Mouse (Mus musculus): ENCODE measurements around the gene Tigar. TPM values are rescaled to one million over a fixed set of nuclear protein-coding genes. Genes with fewer than 3 reads are reported as not detected.
A peak's percentile ranks its signal among the peaks of the same experiment; 100 is the strongest.

The Tigar gene
- total and polyA plus RNA-seq, 2 experiments: 2.4 to 4.2 TPM

DNA sequence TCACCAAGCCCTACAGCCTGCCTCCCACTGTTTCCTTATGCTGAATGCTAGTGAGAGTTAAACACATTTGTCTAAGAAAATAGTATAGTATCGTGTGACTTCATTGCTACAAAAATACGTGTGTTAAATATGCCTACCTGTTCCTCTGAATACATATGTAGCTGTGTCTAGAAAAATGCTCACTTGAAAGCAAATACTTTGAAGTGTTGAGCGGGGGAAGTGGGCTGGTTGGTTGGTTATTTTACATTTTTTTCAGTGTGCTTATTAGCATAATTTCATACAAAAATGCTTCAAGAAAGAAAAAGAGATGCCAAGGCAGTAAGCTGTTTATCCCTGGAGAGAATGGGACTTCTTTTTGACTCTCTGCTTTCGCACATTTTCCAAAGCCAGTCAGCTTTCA, 49.4 kb downstream of the Tigar start:
- no peaks in the 10 kb centered on the region for H3K36me3 ChIP-seq (ENCODE audit: control insufficient read depth, insufficient read depth, low read length)
- WGBS: 83% methylated on average over 4 of the region's 4 CpGs
- TF ChIP-seq POLR2A (IDR thresholded peaks at IDR 0.05; ENCODE audit: extremely low read depth, insufficient read depth, low read length) (no peak), CTCF (IDR thresholded peaks at IDR 0.05; ENCODE audit: low read depth, low read length) (no peak)
- DNase-seq (ENCODE audit: extremely low read depth, low read depth, low spot score): no peak
- H3K27me3 ChIP-seq (ENCODE audit: control insufficient read depth, insufficient read depth, low read length): peaks cover 3% of the 10 kb centered on the region; the same call in 1 of the 2 replicates
- no peak overlapping the region for H3K9ac ChIP-seq (ENCODE audit: low read depth, low read length)
- H3K79me2 ChIP-seq (ENCODE audit: control insufficient read depth, insufficient read depth, low read length): no peaks in the 10 kb centered on the region
- no peak overlapping the region for H3K27ac ChIP-seq (replicated peaks; ENCODE audit: insufficient read depth, low read depth, low read length)
- no peaks in the 10 kb centered on the region for H3K4me1 ChIP-seq (ENCODE audit: control insufficient read depth, insufficient read depth, low read length)
- H3K4me3 ChIP-seq (ENCODE audit: insufficient read depth, low read depth, low read length): no peak overlapping the region

GRCm38 (mm10) chr6:127056990-127057588, 52.3 kb downstream of the Tigar start:
- WGBS: 64% methylated on average over 12 of the region's 12 CpGs
- H3K36me3 ChIP-seq (ENCODE audit: control insufficient read depth, insufficient read depth, low read length): no peaks in the 10 kb centered on the region
- H3K9ac ChIP-seq (ENCODE audit: low read depth, low read length): no peak overlapping the region
- H3K79me2 ChIP-seq (ENCODE audit: control insufficient read depth, insufficient read depth, low read length): no peaks in the 10 kb centered on the region
- TF ChIP-seq POLR2A (IDR thresholded peaks at IDR 0.05; ENCODE audit: extremely low read depth, insufficient read depth, low read length): no peak
- TF ChIP-seq CTCF (IDR thresholded peaks at IDR 0.05; ENCODE audit: low read depth, low read length): no peak
- no peaks in the 10 kb centered on the region for H3K27me3 ChIP-seq (ENCODE audit: control insufficient read depth, insufficient read depth, low read length)
- H3K4me3 ChIP-seq (ENCODE audit: insufficient read depth, low read depth, low read length): no peak overlapping the region
- DNase-seq (ENCODE audit: extremely low read depth, low read depth, low spot score): no peak
- H3K27ac ChIP-seq (replicated peaks; ENCODE audit: insufficient read depth, low read depth, low read length): no peak overlapping the region
- no peaks in the 10 kb centered on the region for H3K4me1 ChIP-seq (ENCODE audit: control insufficient read depth, insufficient read depth, low read length)

DNA sequence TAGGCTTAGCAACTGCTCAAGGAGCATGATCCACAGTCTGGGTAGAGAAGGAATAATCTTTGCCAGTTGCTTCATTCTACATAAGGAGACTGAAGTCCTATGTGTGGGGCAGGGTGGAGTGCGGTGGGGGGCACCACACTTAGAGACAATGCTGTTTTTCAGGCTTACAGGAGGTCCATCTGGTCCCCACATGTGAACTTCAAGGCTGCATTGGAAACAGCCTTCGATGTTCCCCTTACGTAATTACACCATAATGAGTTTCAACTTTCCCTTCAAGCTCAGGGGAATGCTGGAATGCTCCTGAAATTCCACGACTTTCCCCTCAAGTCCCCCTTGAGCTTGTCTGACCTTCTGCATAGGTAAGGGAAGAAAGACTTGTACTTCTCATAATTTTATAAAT, 58.5 kb downstream of the Tigar start:
- WGBS: 80% methylated on average over 4 of the region's 4 CpGs
- no peak overlapping the region for H3K4me3 ChIP-seq (ENCODE audit: insufficient read depth, low read depth, low read length)
- H3K36me3 ChIP-seq (ENCODE audit: control insufficient read depth, insufficient read depth, low read length): no peaks in the 10 kb centered on the region
- TF ChIP-seq CTCF (IDR thresholded peaks at IDR 0.05; ENCODE audit: low read depth, low read length) (no peak), POLR2A (IDR thresholded peaks at IDR 0.05; ENCODE audit: extremely low read depth, insufficient read depth, low read length) (no peak)
- H3K9ac ChIP-seq (ENCODE audit: low read depth, low read length): no peak overlapping the region
- H3K27ac ChIP-seq (replicated peaks; ENCODE audit: insufficient read depth, low read depth, low read length): no peak overlapping the region
- H3K4me1 ChIP-seq (ENCODE audit: control insufficient read depth, insufficient read depth, low read length): no peaks in the 10 kb centered on the region
- no peaks in the 10 kb centered on the region for H3K27me3 ChIP-seq (ENCODE audit: control insufficient read depth, insufficient read depth, low read length)
- DNase-seq (ENCODE audit: extremely low read depth, low read depth, low spot score): no peak
- no peaks in the 10 kb centered on the region for H3K79me2 ChIP-seq (ENCODE audit: control insufficient read depth, insufficient read depth, low read length)

DNA sequence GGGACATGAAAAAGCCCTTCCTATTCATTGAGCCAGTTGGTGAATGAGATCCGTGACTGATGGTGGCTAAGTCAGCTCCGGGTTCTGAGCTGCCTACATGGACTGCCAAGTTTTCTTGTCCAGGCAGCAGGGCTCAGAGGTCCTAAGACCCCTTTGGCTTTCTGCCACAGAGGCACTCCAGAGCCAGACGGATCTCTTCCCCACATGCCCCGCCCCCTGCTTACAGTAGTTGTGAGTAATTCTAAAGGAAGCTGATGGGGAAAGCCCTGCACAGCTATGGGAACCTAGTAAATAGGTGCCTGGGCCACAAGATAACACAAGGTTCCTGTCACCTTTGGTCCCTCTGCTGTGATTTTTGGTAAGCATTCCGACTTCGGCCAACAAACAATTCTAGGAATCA, 64.4 kb downstream of the Tigar start:
- no peak for DNase-seq (ENCODE audit: extremely low read depth, low read depth, low spot score)
- H3K4me1 ChIP-seq (ENCODE audit: control insufficient read depth, insufficient read depth, low read length): peaks cover 6% of the 10 kb centered on the region

More for the DNA sequence above, 64.4 kb downstream of the Tigar start:
- Histone ChIP-seq H3K79me2 (ENCODE audit: control insufficient read depth, insufficient read depth, low read length) (no peaks in the 10 kb centered on the region), H3K27ac (replicated peaks; ENCODE audit: insufficient read depth, low read depth, low read length) (peak overlapping the region; percentile 44; the same call in 1 of the 2 replicates), H3K9ac (ENCODE audit: low read depth, low read length) (peak overlapping the region; percentile 30), H3K27me3 (ENCODE audit: control insufficient read depth, insufficient read depth, low read length) (no peaks in the 10 kb centered on the region), H3K36me3 (ENCODE audit: control insufficient read depth, insufficient read depth, low read length) (no peaks in the 10 kb centered on the region), H3K4me3 (ENCODE audit: insufficient read depth, low read depth, low read length) (no peak overlapping the region)
- 21% methylated on average over 6 of the region's 6 CpGs for WGBS
- TF ChIP-seq POLR2A (IDR thresholded peaks at IDR 0.05; ENCODE audit: extremely low read depth, insufficient read depth, low read length) (no peak), CTCF (IDR thresholded peaks at IDR 0.05; ENCODE audit: low read depth, low read length) (no peak)

Other genes starting within 250 kb of the Tigar start
- gene Dyrk4, start 187.7 kb downstream of the Tigar start, total RNA-seq (2014; rRNA removed): 0.07 TPM in 1 of 2 replicates, not detected in the other
- gene Dyrk4, start 187.7 kb downstream of the Tigar start, polyA plus RNA-seq (2012; rRNA removed): not detected in 2 replicates
- gene Rad51ap1, start 170.0 kb downstream of the Tigar start, total RNA-seq (2014; rRNA removed): 0.28 and 0.67 TPM in 2 replicates
- 0.12 and 0.20 TPM in 2 replicates for gene Rad51ap1, start 170.0 kb downstream of the Tigar start, polyA plus RNA-seq (2012; rRNA removed)
- gene D6Wsu163e, start 169.6 kb downstream of the Tigar start, total RNA-seq (2014; rRNA removed): 9.7 and 13.9 TPM in 2 replicates
- 2.6 and 2.7 TPM in 2 replicates for gene D6Wsu163e, start 169.6 kb downstream of the Tigar start, polyA plus RNA-seq (2012; rRNA removed)
- not detected in 2 replicates for gene Fgf6, start 94.0 kb downstream of the Tigar start, total RNA-seq (2014; rRNA removed)
- gene Fgf6, start 94.0 kb downstream of the Tigar start, polyA plus RNA-seq (2012; rRNA removed): not detected in 2 replicates
- not detected in 2 replicates for gene Fgf23, start 36.7 kb downstream of the Tigar start, total RNA-seq (2014; rRNA removed)
- gene Fgf23, start 36.7 kb downstream of the Tigar start, polyA plus RNA-seq (2012; rRNA removed): not detected in 2 replicates
- gene Ccnd2, start 42.6 kb upstream of the Tigar start, total RNA-seq (2014; rRNA removed): 5.3 and 6.0 TPM in 2 replicates
- gene Ccnd2, start 42.6 kb upstream of the Tigar start, polyA plus RNA-seq (2012; rRNA removed): 2.4 and 5.0 TPM in 2 replicates

All from liver, adult 2 months (tissue).